Mouse (Mus musculus) adrenal gland, adult 8-10 months (tissue): ENCODE data around the gene Bach2. TPM values are rescaled to one million over a fixed set of nuclear protein-coding genes. Genes with fewer than 3 reads are reported as not detected.

Experiments used
- DNase-seq: peaks from one replicate; pipeline ENCODE4 v3.0.0; 2022
- total RNA-seq, 4 experiments: library from RNA; stranded (reverse); gene quantifications; 2 replicates each; pipeline ENCODE4 v1.2.4; 2022

The Bach2 gene
- total RNA-seq, 4 experiments from 2014 or later: 2.8 to 3.3 (median 3.0) TPM

DNA sequence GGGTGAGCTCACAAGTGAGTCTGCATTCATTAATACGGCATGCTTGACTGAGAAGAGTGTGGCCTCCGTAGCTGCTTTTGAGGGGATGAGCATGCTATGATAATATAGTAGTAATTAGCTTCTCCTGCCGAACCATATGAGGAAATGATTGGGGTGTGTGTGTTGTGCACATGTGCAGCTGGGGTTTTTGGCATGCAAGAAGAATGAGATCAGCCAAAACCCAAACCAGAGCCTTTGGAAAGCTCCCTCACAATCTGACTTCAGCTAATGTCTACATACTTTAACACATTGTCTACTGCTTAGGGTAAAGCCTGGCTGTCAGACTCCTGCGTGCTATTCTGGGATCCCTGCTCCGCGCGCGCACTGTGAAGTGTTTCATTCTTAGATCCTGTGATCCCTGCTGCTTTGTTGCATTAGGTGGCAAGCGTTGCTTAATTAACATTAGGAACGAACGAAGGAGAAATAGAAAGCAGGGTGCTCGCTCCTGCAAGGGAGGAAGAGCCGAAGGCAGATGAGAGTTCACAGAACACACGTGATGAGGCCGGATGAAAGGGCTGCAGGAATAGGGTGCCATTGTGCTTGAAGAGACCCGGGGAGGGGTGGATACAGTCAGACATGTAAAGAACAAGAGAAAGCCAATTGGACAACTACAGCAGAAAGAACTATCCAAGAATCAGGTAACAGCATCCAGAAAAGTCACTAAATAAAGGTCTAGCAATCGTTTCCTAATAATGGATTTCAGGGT lies 248.2 kb downstream of the Bach2 start:
- no peak for DNase-seq

- no peak for DNase-seq
Measured at GRCm38 (mm10) chr4:32489186-32489585, 250.6 kb downstream of the Bach2 start.

- DNase-seq: no peak
Measured at GRCm38 (mm10) chr4:32491176-32491575, 252.6 kb downstream of the Bach2 start.

- no peak for DNase-seq
Measured at GRCm38 (mm10) chr4:32492834-32493233, 254.2 kb downstream of the Bach2 start.

DNA sequence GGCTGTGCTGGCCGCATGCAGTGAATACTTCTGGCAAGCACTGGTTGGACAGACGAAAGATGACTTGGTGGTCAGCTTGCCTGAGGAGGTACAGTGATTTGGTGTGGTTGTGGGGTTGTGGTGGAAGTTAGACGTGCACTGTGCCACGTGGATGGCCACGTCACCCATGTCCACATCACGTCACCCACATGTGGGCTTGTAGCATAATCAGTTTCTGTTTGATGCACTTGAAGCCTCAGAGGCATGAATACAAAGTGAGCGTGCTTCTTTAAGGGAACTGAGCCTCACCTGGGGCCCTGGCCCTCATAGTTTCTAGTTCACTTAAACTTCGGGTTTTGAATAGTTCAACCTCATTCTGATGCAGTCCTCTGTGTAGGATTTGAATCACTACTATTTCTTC lies 263.2 kb downstream of the Bach2 start:
- DNase-seq: no peak

DNA sequence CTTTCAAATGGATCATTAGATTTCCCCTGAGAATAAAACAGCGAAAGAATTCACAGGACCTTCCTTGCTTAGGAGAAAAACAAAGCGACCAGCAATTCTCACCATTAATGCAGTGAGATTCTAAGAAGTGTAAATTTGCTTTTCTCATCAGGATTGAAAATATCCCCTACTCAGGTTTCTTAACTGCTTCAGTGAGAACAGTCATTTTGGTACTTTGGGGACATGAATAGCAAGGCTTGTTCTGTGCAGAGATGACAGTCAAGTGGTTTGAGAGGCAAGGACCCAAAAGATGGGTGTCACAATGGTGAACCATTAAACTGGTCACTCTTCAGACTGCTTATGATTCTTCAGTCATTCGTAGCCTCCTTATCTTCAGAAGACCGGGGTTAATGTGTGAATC lies 263.6 kb downstream of the Bach2 start:
- DNase-seq: no peak

GRCm38 (mm10) chr4:32504236-32504635 lies 265.6 kb downstream of the Bach2 start:
- DNase-seq: no peak

- DNase-seq: no peak
Measured at GRCm38 (mm10) chr4:32506306-32506808, 267.8 kb downstream of the Bach2 start.

DNA sequence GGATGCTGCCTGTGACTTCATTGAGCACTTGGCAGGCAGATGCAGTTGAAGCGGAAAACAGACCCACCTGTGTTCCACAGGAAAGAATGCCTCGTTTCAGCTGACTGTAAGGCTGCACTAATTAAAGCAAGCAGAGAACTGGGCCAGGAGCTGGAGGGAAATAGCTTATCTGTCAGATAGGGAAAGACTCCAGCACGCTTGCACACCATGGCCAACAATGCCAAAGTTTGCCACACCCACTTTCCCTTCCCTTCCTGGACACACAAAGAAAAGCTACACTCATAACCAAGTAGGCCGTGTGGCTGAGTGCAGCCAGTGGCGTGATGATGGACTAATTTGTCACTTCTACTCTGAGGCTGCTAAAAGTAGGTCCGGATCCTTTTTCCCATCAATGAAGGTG lies 268.4 kb downstream of the Bach2 start:
- no peak for DNase-seq

DNA sequence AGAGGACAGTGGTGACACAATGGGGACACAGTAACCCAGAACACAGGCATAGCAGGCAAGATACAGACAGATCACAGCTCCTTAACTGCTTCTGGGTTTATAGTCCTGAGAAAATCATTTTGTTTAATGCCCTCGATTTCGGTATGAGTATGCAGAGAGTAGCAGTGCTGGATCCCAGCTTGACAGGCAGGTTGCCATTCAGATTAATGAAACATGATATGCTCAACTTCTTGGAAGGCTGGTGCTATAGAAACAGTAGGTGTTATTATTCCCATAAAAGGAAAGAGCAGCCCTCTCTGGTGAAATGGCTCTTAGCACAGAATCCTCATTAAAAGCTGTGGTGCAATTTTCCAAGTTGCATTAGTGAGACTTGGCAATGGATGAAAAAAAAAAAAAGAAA lies 270.0 kb downstream of the Bach2 start:
- no peak for DNase-seq

GRCm38 (mm10) chr4:32508996-32509395 lies 270.4 kb downstream of the Bach2 start:
- no peak for DNase-seq

- DNase-seq: no peak
Measured at GRCm38 (mm10) chr4:32509832-32510612, 271.4 kb downstream of the Bach2 start.

- DNase-seq: no peak
Measured at GRCm38 (mm10) chr4:32510940-32511339, 272.3 kb downstream of the Bach2 start.

DNA sequence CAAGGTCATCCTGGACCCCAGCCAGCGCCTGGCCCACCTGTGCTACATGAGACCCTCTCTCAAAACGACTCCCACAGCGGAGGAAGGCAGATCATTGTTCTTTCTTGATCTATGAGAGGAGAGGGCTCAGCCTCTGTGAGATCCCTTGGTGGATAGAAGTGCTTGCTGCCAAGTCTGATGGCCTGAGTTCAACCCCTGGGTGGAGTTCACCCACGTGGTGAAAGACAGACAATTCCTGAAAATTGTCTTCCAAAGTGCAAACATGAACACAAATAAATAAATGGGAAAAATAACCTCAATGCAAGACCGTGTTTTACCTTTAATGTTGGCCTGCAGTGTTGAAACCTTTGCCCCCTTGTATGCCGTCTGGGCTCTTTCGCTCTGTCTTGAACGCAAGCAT lies 277.5 kb downstream of the Bach2 start:
- no peak for DNase-seq

- no peak for DNase-seq
Measured at GRCm38 (mm10) chr4:32518842-32519578, 280.4 kb downstream of the Bach2 start.

- no peak for DNase-seq
Measured at GRCm38 (mm10) chr4:32520628-32521360, 282.2 kb downstream of the Bach2 start.

GRCm38 (mm10) chr4:32521361-32521740 lies 282.7 kb downstream of the Bach2 start:
- DNase-seq: no peak

DNA sequence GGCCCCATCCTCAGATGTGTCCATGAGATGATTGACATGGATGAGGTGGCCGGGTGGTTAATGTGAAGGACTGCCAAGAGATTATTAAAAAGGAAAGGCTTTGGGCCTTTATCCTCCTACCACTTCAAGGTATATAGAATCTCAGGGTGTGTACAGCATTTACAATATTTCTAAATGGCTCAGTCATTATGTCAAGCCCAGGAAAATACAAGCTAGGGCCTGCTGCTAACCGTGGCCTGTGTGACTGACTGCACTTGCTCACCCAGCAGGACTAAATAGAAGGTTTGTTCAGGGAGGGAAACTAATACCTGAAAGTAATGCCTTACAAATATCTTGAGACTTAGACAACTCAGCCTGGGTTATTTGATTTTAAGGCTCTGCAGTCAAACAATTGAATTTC lies 283.4 kb downstream of the Bach2 start:
- DNase-seq: no peak

GRCm38 (mm10) chr4:32524282-32524681 lies 285.7 kb downstream of the Bach2 start:
- no peak for DNase-seq

DNA sequence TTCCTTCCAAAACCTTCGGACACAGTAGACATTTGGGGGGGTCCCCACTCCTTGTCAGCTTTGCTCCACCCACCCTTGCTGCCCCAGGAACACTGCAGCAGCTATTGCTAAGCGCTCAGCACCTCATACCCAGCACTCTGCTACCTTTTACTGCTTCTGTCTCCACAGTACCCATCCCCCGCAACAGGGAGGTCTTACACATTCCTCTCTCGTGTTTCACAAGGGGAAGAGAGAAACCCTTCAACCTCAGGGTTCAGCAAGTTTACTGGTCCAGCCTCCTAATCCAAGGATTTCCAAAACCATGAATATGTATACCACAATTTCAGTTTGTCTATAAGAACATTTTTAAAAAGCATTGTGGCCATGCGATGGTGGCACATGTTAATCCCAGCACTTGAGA lies 286.4 kb downstream of the Bach2 start:
- DNase-seq: no peak

- DNase-seq: no peak
Measured at GRCm38 (mm10) chr4:32526228-32526836, 287.7 kb downstream of the Bach2 start.

GRCm38 (mm10) chr4:32529443-32529995 lies 290.9 kb downstream of the Bach2 start:
- no peak for DNase-seq
